Mouse (Mus musculus) hindbrain, embryonic 13.5 days (tissue): ENCODE measurements around the gene Selenot. TPM values are rescaled to one million over a fixed set of nuclear protein-coding genes. Genes with fewer than 3 reads are reported as not detected.
"Not testable (repeated sequence)": the region's sequence is repeated elsewhere in the genome, so short reads cannot be mapped to it uniquely, and the experiment has no call there.

Experiments
- ATAC-seq: fragments of 200-750 bp; cut with Nextera tagmentation; 2 replicates; pipeline ENCODE4 v1.8.0; 2017; ENCODE audit warnings: moderate TSS enrichment; ENCODE audit not compliant: low FRiP score
- H3K27ac ChIP-seq: fragments of 300-500 bp; sonication (generic); 2 replicates; pipeline ENCODE4 v1.5.1; 2015; ENCODE audit warnings: inconsistent platforms, mild to moderate bottlenecking, moderate library complexity
- H3K27me3 ChIP-seq: fragments of 300-500 bp; sonication (generic); 2 replicates; pipeline ENCODE4 v1.6.1; 2015; ENCODE audit warnings: mild to moderate bottlenecking, inconsistent platforms
- H3K36me3 ChIP-seq: fragments of 300-500 bp; sonication (generic); 2 replicates; pipeline ENCODE4 v1.6.1; 2015; ENCODE audit warnings: mild to moderate bottlenecking, inconsistent platforms
- H3K4me1 ChIP-seq: fragments of 300-500 bp; sonication (generic); replicated peaks from 2 replicates; pipeline ENCODE4 v1.6.1; 2015; ENCODE audit warnings: inconsistent platforms
- H3K4me2 ChIP-seq: fragments of 300-500 bp; sonication (generic); 2 replicates; pipeline ENCODE4 v1.6.1; 2015; ENCODE audit warnings: inconsistent platforms, mild to moderate bottlenecking, moderate library complexity
- H3K4me3 ChIP-seq: fragments of 300-500 bp; sonication (generic); 2 replicates; pipeline ENCODE4 v1.5.1; 2015; ENCODE audit warnings: mild to moderate bottlenecking, inconsistent platforms
- H3K9ac ChIP-seq: fragments of 300-500 bp; sonication (generic); 2 replicates; pipeline ENCODE4 v1.6.1; 2015; ENCODE audit warnings: mild to moderate bottlenecking, inconsistent platforms
- H3K9me3 ChIP-seq: fragments of 300-500 bp; sonication (generic); 2 replicates; pipeline ENCODE4 v1.6.1; 2016; ENCODE audit warnings: inconsistent platforms
- WGBS: fragments of 180-500 bp; shearing (Covaris S2); methylation state at CpG from one replicate; pipeline ENCODE4 v1.1.7; 2015; 5-methylcytosine and 5-hydroxymethylcytosine counted together
- polyA plus RNA-seq: library from polyadenylated mRNA; unstranded; fragments of >200 nt; fragmentation: Nextera tagmentation; extraction: Ambion mirVana; gene quantifications from 2 replicates; pipeline ENCODE4 v1.2.1, GENCODE M21; 2015

The Selenot gene
- polyA plus RNA-seq, 1 experiment from 2014 or later, result 25.4 TPM

DNA sequence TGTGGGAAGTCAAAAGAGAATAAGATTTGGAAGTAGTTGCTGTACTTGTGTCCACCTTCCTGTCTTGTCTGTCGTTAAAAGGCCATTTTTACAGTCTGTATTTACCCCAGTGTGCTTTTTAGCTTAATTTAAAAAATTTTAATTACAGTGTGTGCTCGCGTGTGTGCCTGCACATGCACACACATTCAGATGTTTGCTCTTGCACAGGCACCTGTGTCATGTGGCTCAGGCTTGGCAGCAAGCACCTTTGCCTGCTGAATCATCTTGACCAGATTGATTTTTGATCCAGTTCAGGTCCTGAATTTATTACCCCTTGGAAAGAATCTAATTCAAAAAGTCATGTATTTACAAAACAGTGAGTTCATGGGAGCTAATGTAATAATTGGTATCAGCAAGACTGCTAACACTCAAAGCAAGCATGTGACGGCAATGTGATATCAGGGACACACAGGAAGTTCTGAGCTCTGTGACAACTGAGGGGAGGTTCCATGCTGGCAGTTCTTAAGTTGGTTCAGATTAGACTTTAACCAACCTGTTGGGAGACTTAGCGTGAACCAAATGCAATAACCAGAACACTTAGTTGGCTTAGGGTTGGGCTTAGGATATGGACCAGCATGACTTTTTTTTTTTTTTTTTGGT is 6.5 kb downstream of the Selenot start:
- no peaks in the 10 kb centered on the region for H3K27me3 ChIP-seq
- no peak overlapping the region for H3K9ac ChIP-seq
- no peak overlapping the region for H3K4me3 ChIP-seq
- H3K36me3 ChIP-seq, result peaks cover 30% of the 10 kb centered on the region
- no peaks in the 10 kb centered on the region for H3K9me3 ChIP-seq
- H3K4me2 ChIP-seq, result no peak overlapping the region
- ATAC-seq, result no peak
- 94% methylated on average over 5 of the region's 5 CpGs for WGBS
- H3K4me1 ChIP-seq, result peaks cover 29% of the 10 kb centered on the region
- no peak overlapping the region for H3K27ac ChIP-seq

DNA sequence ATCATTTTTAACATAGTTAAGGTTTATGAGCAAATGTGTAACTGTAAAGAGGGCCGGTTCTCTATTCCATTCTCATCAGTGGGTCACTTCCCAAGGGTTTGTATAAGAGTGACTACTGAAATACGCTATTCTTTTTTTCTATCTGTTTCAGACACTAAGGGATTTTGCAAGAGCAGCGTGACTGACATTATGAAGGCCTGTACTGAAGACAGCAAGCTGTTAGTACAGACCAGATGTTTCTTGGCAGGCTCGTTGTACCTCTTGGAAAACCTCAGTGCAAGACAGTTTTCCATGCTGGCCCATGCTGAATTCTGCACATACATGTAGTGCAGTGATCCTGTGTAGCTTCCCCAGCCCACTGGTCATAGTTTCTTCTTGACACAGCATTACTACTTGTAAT is 14.1 kb downstream of the Selenot start:
- H3K9ac ChIP-seq, H3K4me1 ChIP-seq, H3K9me3 ChIP-seq, H3K4me3 ChIP-seq, H3K27me3 ChIP-seq, H3K4me2 ChIP-seq, H3K27ac ChIP-seq, ATAC-seq: not testable (repeated sequence)
- peaks cover 53% of the 10 kb centered on the region for H3K36me3 ChIP-seq
- 89% methylated on average over 4 of the region's 4 CpGs for WGBS

DNA sequence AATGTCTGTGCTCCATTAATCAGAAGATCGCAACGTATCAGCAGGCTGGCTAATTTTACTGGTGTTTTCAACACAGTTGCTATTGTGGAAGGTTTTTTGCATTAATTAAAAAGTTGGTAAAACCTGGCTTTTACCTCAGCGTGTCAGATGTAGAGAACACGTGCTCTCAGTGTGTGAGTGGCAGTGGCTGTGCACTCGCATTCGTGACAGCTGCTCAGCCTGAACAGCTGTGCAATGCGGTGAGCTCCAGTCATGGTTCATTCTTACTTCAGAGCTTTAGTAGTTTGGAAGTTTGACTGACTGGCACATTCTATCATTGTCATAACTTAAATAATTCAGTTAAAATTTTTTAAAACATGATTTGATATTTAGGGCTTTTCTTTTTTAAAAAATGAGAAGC is 16.2 kb downstream of the Selenot start:
- not testable (repeated sequence) for ATAC-seq, H3K4me2 ChIP-seq, H3K4me1 ChIP-seq, H3K27me3 ChIP-seq, H3K4me3 ChIP-seq, H3K9ac ChIP-seq, H3K27ac ChIP-seq, H3K9me3 ChIP-seq
- WGBS, result 75% methylated on average over 7 of the region's 7 CpGs
- H3K36me3 ChIP-seq, result peaks cover 38% of the 10 kb centered on the region

DNA sequence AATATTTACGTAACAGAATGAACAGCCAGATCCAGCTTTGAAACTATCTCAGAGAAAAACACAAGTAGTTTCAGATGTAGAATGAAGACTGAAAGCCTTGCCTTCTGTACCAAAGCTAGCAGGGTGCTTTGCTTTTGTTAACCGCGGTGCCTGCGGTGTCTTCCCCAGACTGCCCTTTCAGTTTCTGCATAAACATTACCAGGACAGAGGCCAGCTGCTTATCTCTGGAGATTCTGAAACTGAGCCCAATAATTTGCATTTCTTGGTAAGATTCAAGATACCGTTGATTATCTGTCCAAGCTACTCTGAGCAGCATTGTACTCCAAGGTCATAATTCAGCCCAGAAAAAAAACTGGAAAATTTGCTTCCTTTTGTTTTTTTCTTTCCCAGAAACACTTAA is 17.2 kb downstream of the Selenot start:
- Histone ChIP-seq H3K9ac (no peak overlapping the region), H3K4me2 (no peak overlapping the region), H3K36me3 (peaks cover 34% of the 10 kb centered on the region), H3K9me3 (no peaks in the 10 kb centered on the region), H3K27ac (no peak overlapping the region), H3K4me3 (no peak overlapping the region), H3K27me3 (no peaks in the 10 kb centered on the region), H3K4me1 (no peaks in the 10 kb centered on the region)
- 26% methylated on average over 5 of the region's 5 CpGs for WGBS
- ATAC-seq, result no peak

DNA sequence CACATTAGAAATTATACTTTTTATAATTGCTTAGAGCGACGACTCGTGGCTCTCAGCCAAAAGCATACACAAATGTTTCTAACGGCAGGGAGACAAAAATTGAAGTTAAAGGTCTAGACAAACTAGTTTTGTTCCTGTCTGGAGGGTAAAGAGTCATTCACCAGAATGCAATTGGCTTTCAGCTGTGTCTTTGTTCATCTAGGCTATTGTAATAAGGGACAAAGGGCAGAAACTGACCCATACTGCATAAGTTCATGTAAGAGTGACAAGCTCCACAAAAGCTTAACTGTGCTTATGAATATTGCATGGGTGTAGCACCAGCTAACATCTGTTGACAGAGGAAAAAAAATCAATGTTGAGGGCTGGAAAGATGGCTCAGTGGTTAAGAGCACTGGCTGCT is 32.1 kb downstream of the Selenot start:
- Histone ChIP-seq H3K4me2 (no peak overlapping the region), H3K9me3 (no peaks in the 10 kb centered on the region), H3K27me3 (no peaks in the 10 kb centered on the region), H3K36me3 (no peaks in the 10 kb centered on the region), H3K9ac (no peak overlapping the region), H3K4me1 (no peaks in the 10 kb centered on the region), H3K4me3 (no peak overlapping the region), H3K27ac (no peak overlapping the region)
- no peak for ATAC-seq
- 19% methylated on average over 4 of the region's 4 CpGs for WGBS

DNA sequence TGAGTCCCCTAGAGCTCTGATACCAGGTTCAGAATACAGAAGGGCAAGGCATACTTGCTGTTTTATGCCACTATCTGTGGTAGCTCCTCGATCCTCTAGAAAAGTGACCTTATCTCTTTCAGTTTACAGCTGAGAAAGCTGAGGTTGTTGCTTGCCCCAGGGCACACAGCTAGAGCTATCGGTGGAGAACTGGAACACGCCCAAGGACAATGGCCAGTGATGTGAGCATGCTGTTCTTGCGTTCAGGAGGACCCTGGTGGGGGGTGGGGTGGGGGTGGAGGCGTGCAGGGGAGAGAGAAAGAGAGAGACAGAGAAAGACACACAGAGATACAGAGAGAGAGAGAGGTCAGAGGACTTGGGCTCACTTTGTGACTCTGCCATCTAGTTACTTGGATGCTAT is 33.5 kb downstream of the Selenot start:
- no peak overlapping the region for H3K9ac ChIP-seq
- no peaks in the 10 kb centered on the region for H3K27me3 ChIP-seq
- H3K4me2 ChIP-seq, result no peak overlapping the region
- H3K36me3 ChIP-seq, result no peaks in the 10 kb centered on the region
- no peak overlapping the region for H3K4me3 ChIP-seq
- no peak for ATAC-seq
- no peaks in the 10 kb centered on the region for H3K4me1 ChIP-seq
- no peaks in the 10 kb centered on the region for H3K9me3 ChIP-seq
- 79% methylated on average over 5 of the region's 5 CpGs for WGBS
- no peak overlapping the region for H3K27ac ChIP-seq

DNA sequence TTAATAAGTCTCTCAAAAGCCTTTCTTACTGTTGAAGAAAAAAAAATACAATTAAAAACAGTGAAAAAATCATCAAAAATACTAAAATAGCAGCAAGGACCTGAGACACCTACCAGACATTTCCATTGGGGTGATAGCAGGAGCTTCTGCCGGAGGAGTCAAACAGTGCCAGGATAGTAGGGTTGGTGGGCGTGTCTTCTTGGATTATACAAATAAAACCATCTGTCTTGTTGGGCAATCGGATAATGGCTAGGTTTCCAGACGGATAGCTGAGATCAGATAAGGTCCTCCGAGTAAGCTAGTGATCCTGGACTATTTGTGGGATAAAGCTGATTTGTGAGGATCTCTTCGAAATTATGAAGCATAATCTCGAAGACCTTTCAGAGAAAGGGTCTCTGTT is 44.6 kb downstream of the Selenot start:
- Histone ChIP-seq H3K36me3 (no peaks in the 10 kb centered on the region), H3K9me3 (no peaks in the 10 kb centered on the region), H3K4me1 (no peaks in the 10 kb centered on the region), H3K4me3 (no peak overlapping the region), H3K27me3 (no peaks in the 10 kb centered on the region), H3K4me2 (no peak overlapping the region), H3K27ac (no peak overlapping the region), H3K9ac (no peak overlapping the region)
- no peak for ATAC-seq
- WGBS, result 78% methylated on average over 7 of the region's 7 CpGs

DNA sequence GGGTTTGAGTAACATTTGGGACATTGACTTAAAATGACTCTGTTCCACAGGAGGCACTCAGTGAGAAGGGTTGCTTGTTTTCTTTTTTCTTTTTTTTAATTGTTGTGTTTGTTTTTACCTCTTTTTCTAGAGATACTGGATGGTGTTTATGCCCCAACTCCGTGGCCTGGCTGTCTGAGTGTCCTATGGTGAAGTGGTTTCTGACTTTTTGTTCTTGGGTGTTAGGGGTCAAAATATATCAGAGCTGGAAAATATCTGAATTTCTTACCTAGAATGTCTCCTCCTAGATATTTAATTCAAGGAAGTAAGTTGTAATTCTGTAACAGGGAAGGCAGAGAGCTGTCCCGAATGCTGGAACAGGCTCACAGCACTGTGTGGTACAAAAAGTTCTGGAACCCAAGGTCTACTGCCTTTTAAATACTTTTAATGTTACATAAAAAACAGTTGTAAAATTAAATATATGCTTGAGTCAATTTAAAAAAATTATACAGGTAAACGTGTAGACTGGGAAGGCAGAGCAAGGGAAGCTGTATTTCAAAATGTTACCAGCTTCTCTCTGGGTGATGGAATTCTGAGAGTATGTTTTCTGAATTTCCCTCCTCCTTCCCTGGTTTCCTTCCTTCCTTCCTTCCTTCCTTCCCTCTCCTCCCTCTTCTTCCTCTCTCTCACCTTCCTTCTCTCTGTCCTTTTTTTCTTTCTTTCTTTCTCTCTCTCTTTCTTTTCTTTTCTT is 46.4 kb downstream of the Selenot start:
- Histone ChIP-seq H3K9me3 (no peaks in the 10 kb centered on the region), H3K36me3 (no peaks in the 10 kb centered on the region), H3K9ac (no peak overlapping the region), H3K4me3 (no peak overlapping the region), H3K4me2 (no peak overlapping the region), H3K4me1 (no peaks in the 10 kb centered on the region), H3K27ac (no peak overlapping the region), H3K27me3 (no peaks in the 10 kb centered on the region)
- ATAC-seq, result no peak
- WGBS, result 76% methylated on average over 3 of the region's 3 CpGs

DNA sequence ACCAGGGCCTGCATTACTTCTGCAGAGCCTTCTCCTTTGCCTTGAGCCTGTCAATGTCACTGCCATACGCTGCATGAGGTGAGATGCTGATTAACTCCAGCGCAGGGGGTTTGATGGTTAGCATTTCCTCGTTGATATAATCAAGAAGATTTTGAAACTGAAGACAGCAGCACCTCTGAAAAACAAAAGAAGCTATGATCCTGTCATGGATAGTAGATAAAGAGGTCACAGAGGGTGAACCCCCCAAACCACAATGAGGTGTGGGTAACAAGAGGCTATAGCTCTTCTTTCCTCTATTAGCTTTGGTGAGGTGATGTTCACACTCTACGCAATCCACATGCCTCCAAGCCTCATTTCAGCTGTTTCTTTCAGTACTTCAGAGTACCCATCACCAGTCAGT is 48.5 kb downstream of the Selenot start:
- H3K4me2 ChIP-seq, result no peak overlapping the region

DNA sequence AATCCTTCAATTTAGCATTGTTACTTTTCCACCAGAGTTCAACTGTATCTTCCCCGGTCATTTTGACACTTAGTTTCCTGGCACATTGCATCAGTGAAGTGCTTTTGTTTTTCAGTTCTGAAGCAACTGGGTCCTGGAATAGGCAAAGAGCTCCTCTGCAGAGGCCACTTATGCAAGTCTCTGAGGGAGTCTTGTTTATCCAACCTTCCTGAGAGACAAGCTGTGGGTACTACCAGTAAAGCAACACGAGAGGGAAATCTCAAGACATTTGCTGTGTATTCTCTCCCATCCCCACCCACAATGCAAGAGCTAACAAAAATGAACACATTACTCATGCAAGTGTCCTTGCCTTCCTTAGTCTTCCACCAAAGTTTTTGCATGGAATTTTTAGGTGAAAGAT is 55.3 kb downstream of the Selenot start:
- H3K9me3 ChIP-seq, result no peaks in the 10 kb centered on the region
- 81% methylated on average over 2 of the region's 2 CpGs for WGBS
- H3K4me1 ChIP-seq, result peaks cover 8% of the 10 kb centered on the region
- no peak for ATAC-seq
- H3K4me3 ChIP-seq, result no peak overlapping the region
- H3K27me3 ChIP-seq, result no peaks in the 10 kb centered on the region
- no peak overlapping the region for H3K27ac ChIP-seq
- no peaks in the 10 kb centered on the region for H3K36me3 ChIP-seq
- H3K9ac ChIP-seq, result no peak overlapping the region
- H3K4me2 ChIP-seq, result no peak overlapping the region

More for the DNA sequence above, 48.5 kb downstream of the Selenot start:
- Histone ChIP-seq H3K9me3 (no peaks in the 10 kb centered on the region), H3K4me3 (no peak overlapping the region), H3K4me1 (no peaks in the 10 kb centered on the region), H3K36me3 (no peaks in the 10 kb centered on the region), H3K9ac (no peak overlapping the region), H3K27me3 (no peaks in the 10 kb centered on the region), H3K27ac (no peak overlapping the region)
- no peak for ATAC-seq
- WGBS, result 90% methylated on average over 4 of the region's 4 CpGs

DNA sequence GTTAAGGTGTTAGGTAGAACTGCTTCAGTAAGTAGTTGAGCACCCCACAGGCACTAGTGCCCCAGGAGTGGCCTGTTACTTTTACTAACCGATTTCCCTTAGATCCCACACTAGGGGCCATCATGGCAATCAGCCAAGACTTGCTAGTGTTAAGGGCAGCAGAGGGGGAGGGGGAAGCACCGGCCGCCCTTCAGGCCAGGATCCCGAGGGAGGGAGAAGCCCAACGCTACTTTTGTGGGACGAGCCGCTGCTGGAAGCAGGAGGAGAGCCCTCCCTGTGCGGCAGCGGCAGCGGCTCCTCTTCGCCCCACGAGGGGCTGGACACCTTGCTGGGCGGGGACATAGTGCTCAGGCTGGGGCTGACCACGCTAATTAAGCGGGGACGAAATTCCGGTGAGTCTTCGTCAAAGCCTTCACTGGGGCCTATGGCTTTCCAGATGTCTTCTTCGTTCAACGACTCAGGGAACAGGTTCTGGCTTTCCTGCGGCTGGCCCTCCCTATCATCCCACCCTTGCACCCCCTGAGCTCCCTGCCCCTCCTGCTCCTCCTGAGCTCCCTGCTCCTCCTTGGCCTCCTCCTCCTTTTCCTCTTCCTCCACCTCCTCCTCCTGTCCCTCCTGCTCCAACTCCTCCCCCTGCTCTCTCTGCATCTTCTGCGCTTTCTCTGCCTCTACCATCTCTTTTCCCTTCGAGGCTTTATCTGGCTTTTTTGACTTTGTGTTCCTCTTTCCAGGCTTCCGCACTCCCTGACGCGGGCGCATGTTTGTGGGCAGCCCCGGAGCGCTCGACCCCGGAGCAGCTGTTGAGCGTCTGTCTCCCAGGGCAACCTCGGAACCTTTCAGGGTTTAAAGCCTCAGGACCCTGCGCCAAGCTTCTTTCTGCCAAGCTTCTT is 60.2 kb downstream of the Selenot start, which contains the start of gene Erich6:
Erich6 (minus strand) TSS at position 802 of the 890 bp plus-strand sequence.
- peak within 1 kb of the TSS; percentile 72 for H3K9ac ChIP-seq
- peak within 1 kb of the TSS; percentile 52 for H3K4me3 ChIP-seq
- H3K4me1 ChIP-seq, result peaks cover 13% of the 10 kb centered on the region
- H3K27me3 ChIP-seq, result no peaks in the 10 kb centered on the region
- H3K27ac ChIP-seq, result peak within 1 kb of the TSS; percentile 50
- no peaks in the 10 kb centered on the region for H3K9me3 ChIP-seq
- H3K4me2 ChIP-seq, result peak within 1 kb of the TSS; percentile 93
- H3K36me3 ChIP-seq, result no peaks in the 10 kb centered on the region
- under 1% methylated on average over 34 of the region's 34 CpGs for WGBS
- peak; percentile 87 for ATAC-seq
